Mouse (Mus musculus) testis, adult 2 months (tissue): ENCODE data around the gene Prkab1.

Experiments used
- CTCF ChIP-seq: fragments of 200-500 bp; IDR thresholded peaks from 2 replicates; pipeline ENCODE4 v1.5.1; 2012; ENCODE audit warnings: low read depth, mild to moderate bottlenecking, inconsistent platforms, low read length, moderate library complexity; ENCODE audit not compliant: control insufficient read depth, insufficient read depth, insufficient replicate concordance
- POLR2A ChIP-seq: fragments of 200-500 bp; IDR thresholded peaks from 2 replicates; pipeline ENCODE4 v1.6.1; 2012; ENCODE audit warnings: low read depth, mild to moderate bottlenecking, inconsistent platforms, low read length, moderate library complexity; ENCODE audit not compliant: control insufficient read depth

DNA sequence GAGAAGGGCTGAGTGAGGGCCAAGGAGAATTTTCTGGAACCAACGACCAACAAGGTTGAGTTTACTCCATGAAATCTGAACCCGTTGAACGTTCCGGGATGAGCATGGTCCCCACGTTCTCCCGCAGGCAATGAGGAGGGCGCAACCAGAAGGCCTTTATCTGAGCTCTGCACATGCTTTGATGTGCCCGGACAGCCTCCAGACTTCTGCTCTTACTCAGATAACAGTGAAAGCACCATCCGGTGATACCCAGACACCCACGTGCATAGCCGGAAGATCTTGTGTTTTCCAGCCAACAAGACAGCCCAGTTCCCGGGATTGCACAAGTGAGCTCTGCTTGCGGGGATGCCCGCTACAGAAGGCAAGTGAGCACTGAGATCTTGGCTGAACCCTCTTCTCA, 2.3 kb upstream of the Prkab1 start:
- TF ChIP-seq POLR2A, result no peak
- no peak for TF ChIP-seq CTCF
